Mouse (Mus musculus) common myeloid progenitor, adult 5-6 weeks (primary cell): ENCODE results near the gene Ssx2ip. TPM values are rescaled to one million over a fixed set of nuclear protein-coding genes. Genes with fewer than 3 reads are reported as not detected.

Source experiments
- ATAC-seq: replicated peaks from 2 replicates; pipeline ENCODE4 v1.8.0; 2016; ENCODE audit warnings: low read depth, mild to moderate bottlenecking, moderate TSS enrichment, inconsistent platforms; ENCODE audit not compliant: poor library complexity, severe bottlenecking
- total RNA-seq: library from RNA; stranded (forward); fragments of 200-1000, 187-1606 nt; gene quantifications from 2 replicates; pipeline ENCODE4 v1.2.3, GENCODE M21; 2017

Gene Ssx2ip
- total RNA-seq, 1 experiment from 2014 or later, result 35.7 TPM

- ATAC-seq, result no peak
Observed at GRCm38 (mm10) chr3:146397847-146398246, 6.6 kb upstream of the Ssx2ip start.

- ATAC-seq, result no peak
Observed at GRCm38 (mm10) chr3:146399203-146399602, 5.2 kb upstream of the Ssx2ip start.

GRCm38 (mm10) chr3:146403770-146404169, 672 bp upstream of the Ssx2ip start:
- ATAC-seq, result no peak

GRCm38 (mm10) chr3:146405213-146406006, 968 bp downstream of the Ssx2ip start:
- ATAC-seq, result peak; percentile 43

GRCm38 (mm10) chr3:146406007-146406341, 1.5 kb downstream of the Ssx2ip start:
- ATAC-seq, result no peak

- no peak for ATAC-seq
Observed at GRCm38 (mm10) chr3:146407086-146407721, 2.8 kb downstream of the Ssx2ip start.

- ATAC-seq, result peak; percentile 23; the same call in 1 of the 2 replicates
Observed at GRCm38 (mm10) chr3:146410114-146410513, 5.7 kb downstream of the Ssx2ip start.

- no peak for ATAC-seq
Observed at GRCm38 (mm10) chr3:146412008-146412407, 7.6 kb downstream of the Ssx2ip start.

- ATAC-seq, result no peak
Observed at GRCm38 (mm10) chr3:146412480-146412879, 8.0 kb downstream of the Ssx2ip start.

- no peak for ATAC-seq
Observed at GRCm38 (mm10) chr3:146413016-146413415, 8.6 kb downstream of the Ssx2ip start.

GRCm38 (mm10) chr3:146413992-146414391, 9.6 kb downstream of the Ssx2ip start:
- no peak for ATAC-seq

GRCm38 (mm10) chr3:146414555-146414954, 10.1 kb downstream of the Ssx2ip start:
- ATAC-seq, result no peak

- no peak for ATAC-seq
Observed at GRCm38 (mm10) chr3:146417873-146418272, 13.4 kb downstream of the Ssx2ip start.

GRCm38 (mm10) chr3:146418901-146419300, 14.5 kb downstream of the Ssx2ip start:
- ATAC-seq, result peak; percentile 31

- ATAC-seq, result no peak
Observed at GRCm38 (mm10) chr3:146419534-146419933, 15.1 kb downstream of the Ssx2ip start.

- no peak for ATAC-seq
Observed at GRCm38 (mm10) chr3:146419992-146420537, 15.6 kb downstream of the Ssx2ip start.

GRCm38 (mm10) chr3:146421787-146422186, 17.3 kb downstream of the Ssx2ip start:
- peak; percentile 97 for ATAC-seq

- no peak for ATAC-seq
Observed at GRCm38 (mm10) chr3:146423710-146424109, 19.3 kb downstream of the Ssx2ip start.

- no peak for ATAC-seq
Observed at GRCm38 (mm10) chr3:146424306-146424900, 20.0 kb downstream of the Ssx2ip start.

- ATAC-seq, result no peak
Observed at GRCm38 (mm10) chr3:146425902-146426301, 21.5 kb downstream of the Ssx2ip start.

GRCm38 (mm10) chr3:146426489-146426888, 22.0 kb downstream of the Ssx2ip start:
- ATAC-seq, result no peak
